Mouse (Mus musculus) spleen, postnatal 4 days (tissue): ENCODE results near the gene Cdkal1.
A peak's percentile ranks its signal among the peaks of the same experiment; 100 is the strongest.

Source experiments
- DNase-seq, 2 experiments: peaks; one replicate each; pipeline ENCODE4 v3.0.0; 2022; ENCODE audit warnings: low spot score in 2 of 2

Gene Cdkal1

DNA sequence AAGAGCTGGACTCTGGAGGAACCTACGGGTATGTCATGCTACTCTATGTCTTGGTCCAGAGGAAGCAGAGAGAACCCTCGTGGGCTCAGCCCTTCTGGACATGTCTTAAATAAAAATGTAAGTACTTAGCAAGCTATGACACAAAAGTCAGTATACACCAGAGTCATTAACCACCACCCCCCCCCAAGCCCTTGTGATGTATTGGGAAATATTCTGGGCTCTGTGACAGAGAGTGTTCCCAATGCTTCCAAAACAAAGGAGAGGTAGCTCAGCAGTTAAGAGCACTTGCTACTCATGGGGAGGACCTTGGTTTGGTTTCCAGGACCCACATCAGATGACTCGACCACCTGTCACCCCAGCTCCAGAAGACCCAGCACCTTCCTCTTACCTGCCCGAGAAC, 606.9 kb downstream of the Cdkal1 start:
- DNase-seq: no peak

GRCm38 (mm10) chr13:29247800-29248199, 607.7 kb downstream of the Cdkal1 start:
- no peak for DNase-seq

GRCm38 (mm10) chr13:29235065-29235464, 620.4 kb downstream of the Cdkal1 start:
- no peak for DNase-seq

DNA sequence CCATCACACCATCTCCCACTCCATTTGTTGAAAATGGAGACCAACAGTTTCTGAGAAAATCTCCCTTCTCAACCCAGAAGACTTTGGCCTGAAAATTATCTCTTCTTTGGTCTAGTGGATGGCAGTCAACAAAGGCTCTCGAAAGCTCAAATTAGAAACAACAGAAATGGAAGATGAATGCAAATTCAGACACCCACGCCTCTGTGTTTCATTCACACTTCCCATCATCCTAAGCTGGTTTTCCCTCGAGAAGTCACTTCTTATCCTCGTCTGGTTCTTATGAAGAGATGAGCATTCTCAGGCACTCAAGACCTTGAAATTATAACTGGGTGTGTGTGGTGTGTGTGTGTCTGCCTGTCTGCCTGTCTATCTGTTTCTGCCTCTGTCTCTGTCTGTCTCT, 621.0 kb downstream of the Cdkal1 start:
- DNase-seq: no peak

DNA sequence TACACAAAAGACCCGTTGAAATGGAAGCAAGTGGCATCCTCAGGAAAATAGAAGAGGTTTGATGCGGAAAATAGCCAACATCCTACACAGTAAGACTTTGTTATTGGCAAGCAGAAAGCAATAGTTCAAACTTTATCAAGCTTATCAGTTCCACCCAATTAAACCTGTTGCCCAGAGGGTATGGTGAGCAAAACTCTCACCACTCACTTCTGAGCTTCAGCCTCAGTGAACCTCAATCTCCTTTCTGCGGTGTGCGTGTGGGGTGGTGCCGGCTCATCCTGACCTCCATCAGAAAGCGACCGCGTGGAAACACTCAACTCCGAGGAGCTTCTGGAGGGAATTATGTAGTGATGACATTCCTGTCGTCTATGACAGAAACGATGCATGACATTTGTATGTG, 621.5 kb downstream of the Cdkal1 start:
- no peak for DNase-seq

- no peak for DNase-seq
Observed at GRCm38 (mm10) chr13:29232681-29233080, 622.8 kb downstream of the Cdkal1 start.

DNA sequence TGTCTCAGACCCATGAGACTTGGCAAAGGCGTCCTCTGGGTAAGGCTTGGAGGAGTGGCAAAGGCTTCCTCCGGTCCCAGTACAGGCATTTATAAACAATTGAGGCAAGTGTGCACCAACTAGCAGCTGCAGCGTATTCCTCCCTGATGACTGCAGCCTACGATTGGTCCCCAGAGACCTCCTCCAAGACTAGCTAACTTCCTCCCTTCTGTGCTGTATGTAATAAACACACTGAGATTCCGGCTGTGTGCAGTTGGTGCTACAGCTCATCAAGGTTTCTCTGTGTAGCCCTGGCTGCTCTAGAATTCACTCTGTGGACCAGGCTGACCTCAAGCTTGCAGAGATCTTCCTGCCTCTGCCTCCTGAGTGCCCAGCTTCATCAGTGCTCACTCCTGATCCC, 630.7 kb downstream of the Cdkal1 start:
- peak in 1 of 2 experiments; percentile 54 for DNase-seq

- DNase-seq: peak in 1 of 2 experiments; percentile 44
Observed at GRCm38 (mm10) chr13:29222261-29222838, 633.1 kb downstream of the Cdkal1 start.

DNA sequence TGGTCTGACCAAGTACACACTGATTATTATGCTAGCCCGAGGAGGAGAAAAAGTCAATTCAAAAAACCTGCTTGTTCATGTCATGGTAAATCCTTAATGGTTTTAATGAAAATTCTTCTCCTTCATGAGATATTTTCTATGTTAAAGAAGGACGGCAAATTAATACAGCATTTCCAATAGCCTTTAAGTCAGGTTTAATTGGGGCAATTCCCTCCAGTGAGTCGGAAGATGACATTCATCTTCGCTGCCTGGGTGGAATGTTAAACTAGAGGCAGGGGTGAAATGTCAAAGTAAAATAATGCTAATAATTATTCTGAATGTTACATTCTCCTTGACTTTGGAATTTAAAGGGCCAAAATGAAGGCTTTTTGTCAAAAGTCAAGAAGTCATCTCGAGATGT, 633.8 kb downstream of the Cdkal1 start:
- no peak for DNase-seq

- peak in 1 of 2 experiments; percentile 41 for DNase-seq
Observed at GRCm38 (mm10) chr13:29218594-29219230, 636.8 kb downstream of the Cdkal1 start.

- peak in 1 of 2 experiments; percentile 44 for DNase-seq
Observed at GRCm38 (mm10) chr13:29210159-29211021, 645.1 kb downstream of the Cdkal1 start.

- DNase-seq: peak in 1 of 2 experiments; percentile 25
Observed at GRCm38 (mm10) chr13:29208749-29209148, 646.7 kb downstream of the Cdkal1 start.

- DNase-seq: no peak
Observed at GRCm38 (mm10) chr13:29203856-29204255, 651.6 kb downstream of the Cdkal1 start.

- no peak for DNase-seq
Observed at GRCm38 (mm10) chr13:29203426-29203825, 652.0 kb downstream of the Cdkal1 start.

DNA sequence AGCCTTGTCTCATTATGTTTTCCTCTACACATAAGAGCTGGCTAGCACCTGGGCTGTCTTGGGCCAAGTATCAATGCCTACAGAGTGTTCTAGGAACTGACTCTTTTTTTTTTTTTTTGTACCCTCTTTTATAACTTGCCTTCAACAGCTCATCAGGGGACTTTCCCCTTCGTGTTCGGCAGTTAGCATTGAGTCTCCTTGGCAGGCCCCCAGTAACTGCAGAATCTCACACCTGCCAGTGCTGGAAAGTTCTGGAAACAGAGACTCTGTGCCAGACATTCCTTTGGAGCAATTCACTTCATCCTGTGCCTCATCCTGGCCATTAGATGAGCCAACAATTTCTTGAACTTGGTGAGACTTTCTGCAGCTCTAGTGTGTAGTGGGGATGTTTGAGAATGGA, 652.9 kb downstream of the Cdkal1 start:
- DNase-seq: no peak

DNA sequence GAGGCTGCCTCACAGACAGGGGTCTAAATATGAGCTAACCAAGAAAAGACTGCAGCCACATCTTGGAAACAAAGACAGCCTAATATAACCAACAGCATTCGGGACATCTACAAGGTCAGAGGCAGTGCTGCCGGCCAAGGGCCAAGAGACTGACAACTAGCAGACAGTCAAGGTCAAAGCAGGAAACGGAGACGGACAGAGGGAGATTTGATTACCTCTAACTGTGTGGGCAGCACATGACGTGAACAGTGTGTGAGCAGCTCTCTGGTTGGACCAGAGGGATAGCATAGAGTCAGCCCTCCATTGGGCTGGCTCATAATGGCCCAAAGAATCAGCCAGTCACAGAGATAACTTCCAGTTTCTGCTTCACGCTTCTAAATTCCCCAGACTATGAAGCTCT, 655.8 kb downstream of the Cdkal1 start:
- no peak for DNase-seq

- no peak for DNase-seq
Observed at GRCm38 (mm10) chr13:29196798-29197498, 658.5 kb downstream of the Cdkal1 start.

DNA sequence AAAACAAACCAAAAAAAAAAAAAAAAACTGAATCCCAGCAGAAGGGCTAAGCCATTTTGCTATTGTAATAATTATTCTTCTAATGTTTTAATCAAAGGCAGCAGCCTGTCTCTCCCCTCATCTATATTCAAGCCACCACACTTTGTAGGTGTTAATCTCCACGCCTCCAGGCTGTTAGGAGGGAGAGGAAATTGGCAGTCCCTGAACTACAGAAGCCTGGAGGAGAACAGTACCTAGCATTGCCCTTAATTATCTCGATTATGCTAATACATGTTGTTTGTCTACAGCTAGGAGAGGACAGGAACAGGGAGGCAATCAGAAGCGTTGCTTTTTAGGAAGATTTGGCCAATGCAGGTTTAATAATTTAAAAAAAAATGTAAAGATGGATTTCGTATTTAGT, 659.8 kb downstream of the Cdkal1 start:
- DNase-seq: no peak

GRCm38 (mm10) chr13:29194946-29195345, 660.5 kb downstream of the Cdkal1 start:
- no peak for DNase-seq

DNA sequence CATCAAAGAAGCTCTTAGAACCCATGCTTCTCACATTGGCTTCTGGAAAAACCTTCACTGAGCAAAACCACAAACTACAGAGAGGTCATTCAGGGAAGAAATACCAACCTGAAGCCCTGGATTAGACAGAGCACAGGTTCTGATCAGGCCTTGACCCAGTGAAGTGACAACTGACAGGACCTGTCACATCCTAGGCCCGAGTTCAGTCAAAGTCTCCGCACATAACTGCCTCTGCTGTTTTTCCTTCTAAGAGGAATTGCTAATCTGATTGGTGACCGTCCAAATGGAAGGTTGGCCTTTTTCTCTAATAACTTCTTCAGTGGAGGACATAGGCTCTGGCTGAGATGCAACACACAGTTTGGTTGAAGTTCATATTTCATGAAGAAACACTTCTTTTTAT, 662.8 kb downstream of the Cdkal1 start:
- DNase-seq: no peak

DNA sequence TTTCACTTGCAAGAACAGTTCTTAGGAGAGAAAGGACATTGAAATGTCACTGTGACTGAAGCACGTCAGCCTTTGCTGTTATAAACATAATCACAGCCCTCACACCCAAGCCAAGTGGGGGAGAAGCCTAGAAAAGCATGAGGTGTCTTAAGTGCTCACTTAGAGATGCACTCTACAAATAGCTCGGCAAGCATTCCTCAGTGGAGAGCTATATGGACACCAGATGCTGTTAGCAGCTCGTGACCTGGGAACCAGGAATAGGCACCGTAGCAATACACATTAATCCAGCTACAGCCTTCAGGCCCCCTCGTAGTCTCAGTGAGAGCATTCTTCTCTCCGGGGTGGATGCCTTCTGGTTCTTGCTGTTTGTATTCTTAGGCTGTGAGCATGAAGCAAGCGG, 664.9 kb downstream of the Cdkal1 start:
- no peak for DNase-seq

- DNase-seq: no peak
Observed at GRCm38 (mm10) chr13:29186748-29187147, 668.7 kb downstream of the Cdkal1 start.
